Mouse (Mus musculus): ENCODE data around the gene Olfr1346. TPM values are rescaled to one million over a fixed set of nuclear protein-coding genes. Genes with fewer than 3 reads are reported as not detected.
"Not testable (repeated sequence)": the region's sequence is repeated elsewhere in the genome, so short reads cannot be mapped to it uniquely, and the experiment has no call there.

Olfr1346 gene
- polyA plus RNA-seq (2017; shearing (Covaris generic)): under 1 TPM in 1 of 3 experiments, not detected in 2; 0.08 TPM

DNA sequence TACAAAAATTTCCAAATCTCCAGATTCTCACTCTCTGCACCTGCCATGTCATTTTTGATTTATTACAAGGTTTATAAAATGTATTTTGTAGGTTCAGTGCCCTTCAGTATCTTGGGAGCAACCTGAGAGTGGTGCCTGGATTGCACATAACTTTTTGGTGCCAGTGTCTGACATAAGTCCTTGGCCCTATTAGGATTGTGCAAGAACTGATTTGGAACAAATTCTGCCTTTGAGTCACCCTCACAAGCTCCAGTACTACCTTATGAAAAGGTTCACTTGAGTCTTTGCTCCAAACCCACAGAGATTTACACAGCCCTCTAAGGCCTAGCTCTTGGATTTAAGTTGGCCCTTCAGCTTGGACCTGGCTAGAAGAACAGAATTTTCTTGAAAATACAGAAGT is at the start of gene Olfr1346:
TSS of gene Olfr1346 (plus strand) at position 151 of the 400 bp plus-strand sequence.
- no peak for ATAC-seq

- no peak for ATAC-seq
These were observed 47.0 kb upstream of the Olfr1346 start for GRCm38 (mm10) chr7:6419894-6420293.

GRCm38 (mm10) chr7:6429381-6429780 is 37.5 kb upstream of the Olfr1346 start:
- no peak for ATAC-seq

DNA sequence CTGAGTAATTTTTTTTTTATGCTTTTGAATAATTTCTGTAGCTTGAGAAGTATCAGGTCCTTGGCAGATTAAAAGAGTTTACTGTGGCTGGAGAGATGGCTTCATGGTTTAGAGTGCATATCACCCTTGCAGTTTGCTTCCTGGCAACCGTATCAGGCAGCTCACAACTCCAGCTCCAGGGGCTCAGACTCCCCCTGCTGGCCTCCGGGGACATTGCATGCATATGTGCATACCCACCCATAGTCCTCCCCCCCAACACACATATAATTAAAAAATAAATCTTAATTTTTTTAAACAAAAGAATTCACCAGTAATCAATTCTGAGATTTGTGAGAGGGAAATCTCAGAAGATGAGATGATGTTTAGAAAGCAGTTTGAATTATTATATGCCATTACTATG is 36.6 kb upstream of the Olfr1346 start:
- peak; percentile 61 for ATAC-seq

DNA sequence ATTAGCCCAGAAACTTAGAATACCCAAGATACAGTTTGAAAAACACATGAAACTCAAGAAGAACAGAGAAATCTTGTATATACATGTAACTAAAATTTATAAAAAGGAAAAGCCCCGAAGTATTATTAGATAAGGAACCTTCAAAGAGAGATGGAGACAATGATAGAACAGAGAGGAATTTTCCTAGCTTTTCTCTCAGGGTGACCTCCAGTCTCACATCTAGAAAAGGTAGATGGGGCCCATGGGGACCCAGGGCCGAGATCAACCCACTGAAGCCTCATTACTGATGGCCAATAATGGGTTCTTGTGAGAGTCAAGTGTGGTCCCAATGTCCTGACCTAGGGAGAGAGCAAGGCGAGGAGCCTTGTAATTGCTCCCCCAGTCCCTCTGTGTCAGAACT is 28.5 kb upstream of the Olfr1346 start, which contains the start of gene Olfr1344:
TSS of gene Olfr1344 (plus strand) at position 301 of the 400 bp plus-strand sequence.
- no peak for ATAC-seq

DNA sequence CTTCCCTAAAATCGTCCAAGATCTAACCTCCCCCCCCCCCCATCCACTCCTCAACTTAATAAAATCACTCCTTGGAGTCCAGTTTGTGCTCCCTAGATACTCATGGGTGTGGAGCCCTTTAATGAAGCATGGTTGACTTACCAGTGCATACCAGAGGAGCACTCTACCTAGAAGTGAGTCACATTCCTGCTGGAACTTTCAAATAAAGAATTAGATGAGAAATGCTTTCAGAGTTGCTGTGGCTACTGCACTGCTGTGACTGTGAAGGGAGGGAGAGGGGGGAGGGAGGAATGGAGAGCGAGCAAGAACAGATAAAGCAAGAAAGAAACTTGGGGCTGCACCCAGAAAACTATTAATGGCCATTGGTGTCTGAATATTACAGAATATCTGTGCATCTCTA is 25.7 kb upstream of the Olfr1346 start:
- ATAC-seq: no peak

GRCm38 (mm10) chr7:6447771-6448170 is 19.1 kb upstream of the Olfr1346 start:
- no peak for ATAC-seq

- ATAC-seq: no peak
These were observed 11.0 kb upstream of the Olfr1346 start, which contains the start of gene Olfr1336 for GRCm38 (mm10) chr7:6455868-6456267. TSS of gene Olfr1336 (plus strand) at chr7:6456168.

DNA sequence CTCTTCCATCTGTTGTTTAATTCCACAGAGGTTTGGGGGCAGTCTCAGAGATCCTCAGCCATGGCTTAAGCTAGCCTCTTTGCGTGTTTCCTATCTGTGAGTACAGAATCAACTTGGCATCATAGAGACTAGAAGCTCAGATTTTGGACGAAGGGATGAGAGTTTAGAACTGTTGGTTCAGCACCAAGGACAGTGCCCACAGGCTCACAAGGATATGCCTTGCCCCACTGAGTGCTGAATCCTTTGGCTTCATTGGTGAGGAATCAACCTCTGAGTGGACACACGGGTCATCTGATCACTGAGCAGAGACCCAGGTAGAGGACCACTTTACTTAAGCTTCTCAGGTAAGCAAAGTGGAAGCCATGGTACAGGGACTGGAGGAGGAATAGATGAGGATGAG is 10.5 kb upstream of the Olfr1346 start:
- no peak for ATAC-seq

DNA sequence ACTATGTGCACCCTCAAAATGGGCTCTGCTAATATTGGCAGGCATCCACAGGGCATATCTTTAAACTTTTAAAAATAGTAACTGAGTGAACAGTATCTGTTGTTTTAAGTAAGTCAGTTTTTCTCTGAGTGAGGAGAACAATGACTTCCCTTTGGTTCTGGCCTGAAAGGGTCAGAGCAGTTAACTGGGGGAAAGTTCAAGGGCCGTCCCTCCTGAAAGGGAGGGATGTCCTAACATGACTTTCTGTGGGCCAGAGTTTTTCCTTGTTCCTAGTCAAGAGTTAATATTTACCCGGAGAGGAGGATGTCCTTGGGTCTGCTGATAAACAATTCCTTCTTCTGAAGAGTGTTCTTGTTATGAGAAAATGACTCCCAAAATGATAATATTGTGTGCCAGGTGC is 10.7 kb downstream of the Olfr1346 start:
- ATAC-seq: not testable (repeated sequence)

GRCm38 (mm10) chr7:6486841-6487240 is 19.9 kb downstream of the Olfr1346 start, which contains the start of gene Olfr5:
TSS of gene Olfr5 (minus strand) at chr7:6486941.
- ATAC-seq: no peak

DNA sequence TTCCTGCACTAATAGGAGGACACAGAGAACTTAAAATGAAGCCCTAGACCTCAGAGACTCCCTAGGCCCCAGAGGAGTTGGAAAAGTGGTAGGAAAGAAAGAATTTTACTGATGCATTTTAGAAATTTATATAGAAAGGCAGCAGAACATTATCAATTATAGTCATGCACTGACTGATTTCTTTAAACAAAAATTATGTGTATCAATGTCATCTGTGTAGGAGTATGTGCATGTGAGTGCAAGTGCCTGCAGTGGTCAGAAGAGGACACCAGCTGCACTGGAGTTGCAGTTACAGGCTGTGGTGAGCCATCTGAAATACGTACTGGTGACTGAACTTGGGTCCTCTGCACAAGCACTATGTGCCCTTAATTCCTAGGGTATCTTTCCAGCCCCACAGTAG is 32.8 kb downstream of the Olfr1346 start, which contains the start of gene Olfr1347:
TSS of gene Olfr1347 (minus strand) at position 101 of the 400 bp plus-strand sequence.
- ATAC-seq: no peak

DNA sequence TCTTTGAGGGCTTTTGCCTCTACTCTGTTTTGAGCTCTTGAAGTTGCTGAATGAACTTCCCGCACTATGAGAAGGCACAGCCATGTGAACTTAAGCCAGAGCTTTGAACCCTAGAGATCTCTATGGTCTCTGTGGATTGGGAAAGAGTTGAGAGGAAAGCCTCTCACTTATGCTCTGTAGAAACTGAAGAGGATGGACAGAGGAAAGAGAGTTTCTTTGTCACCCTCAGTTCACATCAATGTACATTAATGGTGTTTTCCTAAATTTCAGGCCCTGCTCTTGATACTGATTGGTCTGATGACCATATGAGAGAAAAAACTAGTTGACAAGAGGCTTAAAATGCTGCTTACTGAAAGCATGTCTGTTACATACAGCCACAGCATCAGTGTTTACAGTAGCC is 41.7 kb downstream of the Olfr1346 start, which contains the start of gene Olfr1348:
TSS of gene Olfr1348 (minus strand) at position 101 of the 400 bp plus-strand sequence.
- no peak for ATAC-seq

DNA sequence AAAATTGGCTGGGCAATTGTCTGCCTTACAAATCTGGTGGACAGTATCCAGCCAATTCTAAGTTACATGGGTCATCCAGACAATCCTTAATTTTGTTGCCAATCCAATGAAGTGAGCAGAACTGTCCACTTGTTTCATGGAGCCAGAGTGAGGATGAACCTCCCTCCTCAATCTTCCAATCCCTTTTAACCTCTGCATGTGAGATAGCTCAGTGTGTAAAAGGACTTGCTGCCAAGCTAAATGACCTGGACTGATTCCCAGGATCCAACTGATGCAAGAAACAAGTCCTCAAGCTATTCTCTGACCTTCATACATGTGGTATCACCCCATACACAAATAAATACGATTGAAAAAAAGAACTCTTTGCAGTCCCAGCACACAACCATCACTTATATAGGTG is 54.8 kb downstream of the Olfr1346 start:
- ATAC-seq: no peak

- ATAC-seq: no peak
These were observed 55.9 kb downstream of the Olfr1346 start, which contains the start of gene Olfr1349 for GRCm38 (mm10) chr7:6522850-6523249. TSS of gene Olfr1349 (minus strand) at chr7:6522950.

GRCm38 (mm10) chr7:6525001-6525400 is 58.1 kb downstream of the Olfr1346 start:
- ATAC-seq: no peak

- no peak for ATAC-seq
These were observed 59.2 kb downstream of the Olfr1346 start for GRCm38 (mm10) chr7:6526141-6526540.

Other genes starting within 250 kb of the Olfr1346 start
- under 1 TPM in 1 of 3 experiments, not detected in 2; 0.85 TPM for gene Zscan5b, start 244.8 kb upstream of the Olfr1346 start, polyA plus RNA-seq (2017; shearing (Covaris generic))
- not detected for gene Epp13, start 214.4 kb upstream of the Olfr1346 start, polyA plus RNA-seq (2017; shearing (Covaris generic))
- 1 to 10 TPM; 3.3 to 7.6 (median 4.7) TPM for gene Zfp667, start 180.5 kb upstream of the Olfr1346 start, polyA plus RNA-seq (2017; shearing (Covaris generic))
- under 1 TPM; 0.39 to 0.92 (median 0.44) TPM for gene Zfp583, start 135.8 kb upstream of the Olfr1346 start, polyA plus RNA-seq (2017; shearing (Covaris generic))
- gene Gm3854, start 123.3 kb upstream of the Olfr1346 start, polyA plus RNA-seq (2017; shearing (Covaris generic)): under 1 TPM in 2 of 3 experiments, not detected in 1; 0.62 to 0.90 TPM
- gene Zfp78, start 103.8 kb upstream of the Olfr1346 start, polyA plus RNA-seq (2017; shearing (Covaris generic)): 1 to 10 TPM; 2.6 to 3.8 (median 3.4) TPM
- gene Zfp28, start 83.8 kb upstream of the Olfr1346 start, polyA plus RNA-seq (2017; shearing (Covaris generic)): 1 to 10 TPM; 3.6 to 5.1 (median 3.8) TPM
- gene Smim17, start 68.4 kb upstream of the Olfr1346 start, polyA plus RNA-seq (2017; shearing (Covaris generic)): not detected
- gene Gm20715, start 56.8 kb upstream of the Olfr1346 start, polyA plus RNA-seq (2017; shearing (Covaris generic)): not detected
- not detected for gene Olfr1344, start 28.4 kb upstream of the Olfr1346 start, polyA plus RNA-seq (2017; shearing (Covaris generic))
- under 1 TPM in 2 of 3 experiments, not detected in 1; 0.05 to 0.09 TPM for gene Olfr1336, start 10.9 kb upstream of the Olfr1346 start, polyA plus RNA-seq (2017; shearing (Covaris generic))
- not detected for gene Olfr5, start 19.8 kb downstream of the Olfr1346 start, polyA plus RNA-seq (2017; shearing (Covaris generic))
- gene Olfr1347, start 32.7 kb downstream of the Olfr1346 start, polyA plus RNA-seq (2017; shearing (Covaris generic)): not detected
- not detected for gene Olfr1348, start 41.6 kb downstream of the Olfr1346 start, polyA plus RNA-seq (2017; shearing (Covaris generic))
- under 1 TPM in 1 of 3 experiments, not detected in 2; 0.13 TPM for gene Olfr1349, start 55.8 kb downstream of the Olfr1346 start, polyA plus RNA-seq (2017; shearing (Covaris generic))
- under 1 TPM in 1 of 3 experiments, not detected in 2; 0.35 TPM for gene Olfr1350, start 97.7 kb downstream of the Olfr1346 start, polyA plus RNA-seq (2017; shearing (Covaris generic))
- gene Zim1, start 229.3 kb downstream of the Olfr1346 start, polyA plus RNA-seq (2017; shearing (Covaris generic)): not detected